Mouse (Mus musculus) CH12.LX (cell line): Measurements from ENCODE around the gene Uck2. TPM values are rescaled to one million over a fixed set of nuclear protein-coding genes. Genes with fewer than 3 reads are reported as not detected.

Experiments used
- DNase-seq: peaks from one replicate; pipeline ENCODE4 v3.0.0-alpha.2; 2013; ENCODE audit errors: extremely low read depth
- H3K27ac ChIP-seq: 2 replicates; pipeline ENCODE4 v1.5.1; 2012; ENCODE audit warnings: low read depth, mild to moderate bottlenecking, control low read depth, moderate library complexity; ENCODE audit not compliant: insufficient read depth
- H3K27me3 ChIP-seq: replicated peaks from 2 replicates; pipeline ENCODE3; 2012; ENCODE audit warnings: inconsistent platforms
- H3K36me3 ChIP-seq, 2 experiments: replicated peaks in 1 of 2; 2 replicates each; pipeline versions ENCODE3 to v1.6.1; 2012; ENCODE audit warnings: inconsistent platforms in 1 of 2, low read length in 1 of 2, mild to moderate bottlenecking in 1 of 2, mixed read lengths in 1 of 2, moderate library complexity in 1 of 2; ENCODE audit not compliant: control insufficient read depth in 1 of 2, insufficient read depth in 1 of 2
- H3K4me1 ChIP-seq, 2 experiments: 2 replicates each; pipeline ENCODE4 v1.6.1; 2012; ENCODE audit warnings: inconsistent platforms in 1 of 2, moderate library complexity in 1 of 2; ENCODE audit not compliant: insufficient read depth in 2 of 2, control insufficient read depth in 1 of 2
- H3K4me2 ChIP-seq: 2 replicates; pipeline ENCODE4 v1.6.1; 2012; ENCODE audit warnings: low read depth, mild to moderate bottlenecking, control low read depth; ENCODE audit not compliant: poor library complexity, insufficient read depth, severe bottlenecking
- H3K4me3 ChIP-seq, 3 experiments: fragments of 150-350 bp in 1 of 3; sonication (generic) in 1 of 3; replicated peaks in 1 of 3; 2 replicates each; pipeline versions ENCODE3 to v1.5.1; 2011 to 2012; ENCODE audit warnings: low read depth in 2 of 3, low read length in 2 of 3, mild to moderate bottlenecking in 2 of 3, moderate library complexity in 2 of 3, control low read depth in 1 of 3, improper control_type of control experiment in 1 of 3, inconsistent platforms in 1 of 3, mixed read lengths in 1 of 3; ENCODE audit not compliant: poor library complexity in 1 of 3
- H3K79me2 ChIP-seq: replicated peaks from 2 replicates; pipeline ENCODE4 v1.6.1; 2012; ENCODE audit warnings: mild to moderate bottlenecking, moderate library complexity; ENCODE audit not compliant: control insufficient read depth, poor library complexity, insufficient read depth, severe bottlenecking; ENCODE audit errors: extremely low read depth
- H3K9ac ChIP-seq: 2 replicates; pipeline ENCODE4 v1.6.1; 2012; ENCODE audit warnings: low read depth, mild to moderate bottlenecking, control low read depth, moderate library complexity; ENCODE audit not compliant: insufficient read depth
- H3K9me3 ChIP-seq: replicated peaks from 2 replicates; pipeline ENCODE3; 2012; ENCODE audit warnings: low read length, inconsistent platforms, mixed read lengths
- CHD1 ChIP-seq: IDR thresholded peaks from 2 replicates; pipeline ENCODE4 v1.6.1; 2012; ENCODE audit warnings: low read depth, low read length, improper control_type of control experiment, inconsistent platforms
- CHD2 ChIP-seq: IDR thresholded peaks from 2 replicates; pipeline ENCODE4 v1.6.1; 2011; ENCODE audit warnings: low read length, improper control_type of control experiment
- CTCF ChIP-seq, 2 experiments: IDR thresholded peaks in 1 of 2; conservative IDR thresholded peaks in 1 of 2; 2 replicates each; pipeline ENCODE4 v1.5.1; 2011 to 2012; ENCODE audit warnings: low read depth in 2 of 2, low read length in 2 of 2, improper control_type of control experiment in 1 of 2, inconsistent platforms in 1 of 2, mild to moderate bottlenecking in 1 of 2, moderate library complexity in 1 of 2
- E2F4 ChIP-seq: IDR thresholded peaks from 2 replicates; pipeline ENCODE4 v1.6.1; 2011; ENCODE audit warnings: low read depth, low read length, improper control_type of control experiment; ENCODE audit not compliant: insufficient replicate concordance
- ELF1 ChIP-seq: IDR thresholded peaks from 2 replicates; pipeline ENCODE4 v1.6.1; 2014; ENCODE audit warnings: low read depth, mild to moderate bottlenecking, inconsistent platforms, low read length, improper control_type of control experiment
- EP300 ChIP-seq: IDR thresholded peaks from 2 replicates; pipeline ENCODE4 v1.6.1; 2011; ENCODE audit warnings: low read length, improper control_type of control experiment
- GABPA ChIP-seq: IDR thresholded peaks from 2 replicates; pipeline ENCODE4 v1.6.1; 2012; ENCODE audit warnings: low read depth, low read length, improper control_type of control experiment, inconsistent platforms; ENCODE audit not compliant: insufficient replicate concordance
- HCFC1 ChIP-seq: IDR thresholded peaks from 2 replicates; pipeline ENCODE4 v1.6.1; 2012; ENCODE audit warnings: low read depth, mild to moderate bottlenecking, inconsistent platforms, low read length, improper control_type of control experiment
- IRF4 ChIP-seq: IDR thresholded peaks from 2 replicates; pipeline ENCODE4 v1.6.1; 2014; ENCODE audit warnings: low read depth, mild to moderate bottlenecking, inconsistent platforms, low read length, improper control_type of control experiment
- JUND ChIP-seq: conservative IDR thresholded peaks from 2 replicates; pipeline ENCODE4 v1.6.1; 2011; ENCODE audit warnings: low read depth, low read length, improper control_type of control experiment
- MAFK ChIP-seq: IDR thresholded peaks from 2 replicates; pipeline ENCODE4 v1.6.1; 2011; ENCODE audit warnings: low read length, improper control_type of control experiment; ENCODE audit not compliant: insufficient replicate concordance
- MAZ ChIP-seq: IDR thresholded peaks from 2 replicates; pipeline ENCODE4 v1.6.1; 2012; ENCODE audit warnings: low read depth, mild to moderate bottlenecking, inconsistent platforms, low read length, improper control_type of control experiment, moderate library complexity
- MXI1 ChIP-seq: IDR thresholded peaks from 2 replicates; pipeline ENCODE4 v1.6.1; 2011; ENCODE audit warnings: mild to moderate bottlenecking, low read depth, low read length, improper control_type of control experiment
- MYC ChIP-seq: IDR thresholded peaks from 2 replicates; pipeline ENCODE4 v1.6.1; 2011; ENCODE audit warnings: low read depth, mild to moderate bottlenecking, improper control_type of control experiment, low read length
- NELFE ChIP-seq: IDR thresholded peaks from 2 replicates; pipeline ENCODE4 v1.6.1; 2011; ENCODE audit warnings: low read depth, low read length, improper control_type of control experiment
- NRF1 ChIP-seq: IDR thresholded peaks from 2 replicates; pipeline ENCODE4 v1.6.1; 2014; ENCODE audit warnings: low read depth, mild to moderate bottlenecking, inconsistent platforms, low read length, improper control_type of control experiment, moderate library complexity
- POLR2A ChIP-seq: IDR thresholded peaks from 2 replicates; pipeline ENCODE4 v1.6.1; 2011; ENCODE audit warnings: low read depth, mild to moderate bottlenecking, improper control_type of control experiment, low read length
- POLR2AphosphoS2 ChIP-seq: IDR thresholded peaks from 2 replicates; pipeline ENCODE4 v1.6.1; 2011; ENCODE audit warnings: low read depth, low read length, improper control_type of control experiment
- SIN3A ChIP-seq: IDR thresholded peaks from 2 replicates; pipeline ENCODE4 v1.6.1; 2012; ENCODE audit warnings: low read length, improper control_type of control experiment, inconsistent platforms
- SMC3 ChIP-seq: IDR thresholded peaks from 2 replicates; pipeline ENCODE4 v1.6.1; 2011; ENCODE audit warnings: low read depth, low read length, improper control_type of control experiment
- TCF12 ChIP-seq: IDR thresholded peaks from 2 replicates; pipeline ENCODE4 v1.6.1; 2014; ENCODE audit warnings: low read depth, mild to moderate bottlenecking, inconsistent platforms, low read length, improper control_type of control experiment
- USF1 ChIP-seq: IDR thresholded peaks from 2 replicates; pipeline ENCODE4 v1.6.1; 2014; ENCODE audit warnings: low read depth, mild to moderate bottlenecking, inconsistent platforms, low read length, improper control_type of control experiment
- USF2 ChIP-seq: conservative IDR thresholded peaks from 2 replicates; pipeline ENCODE4 v1.6.1; 2011; ENCODE audit warnings: low read depth, low read length, improper control_type of control experiment
- ZC3H11A ChIP-seq: IDR thresholded peaks from 2 replicates; pipeline ENCODE4 v1.6.1; 2012; ENCODE audit warnings: low read depth, mild to moderate bottlenecking, inconsistent platforms, low read length, improper control_type of control experiment
- ZKSCAN1 ChIP-seq: IDR thresholded peaks from 2 replicates; pipeline ENCODE4 v1.6.1; 2012; ENCODE audit warnings: low read depth, inconsistent platforms, low read length, improper control_type of control experiment, borderline replicate concordance
- ZMIZ1 ChIP-seq: IDR thresholded peaks from 2 replicates; pipeline ENCODE4 v1.6.1; 2012; ENCODE audit warnings: low read depth, mild to moderate bottlenecking, inconsistent platforms, low read length, improper control_type of control experiment
- dilution Hi-C: fragments of 300-500 bp; cut with MboI; formaldehyde crosslinking; loops from 2 replicates; pipeline ENCODE4 v1.14.3; 2020; ENCODE audit warnings: low sequenced_read_pairs; ENCODE audit not compliant: extremely low pct_unique_long_range_greater_than_20kb, extremely low pct_ligation_motif_present
- in situ Hi-C: fragments of 300-500 bp; cut with MboI; formaldehyde crosslinking; loops from 3 replicates; pipeline ENCODE4 v1.14.3; 2019; ENCODE audit warnings: low sequenced_read_pairs, low pct_ligation_motif_present, low pct_unique_long_range_greater_than_20kb, mixed read lengths
- polyA plus RNA-seq: library from polyadenylated mRNA; unstranded; fragments of >175 nt; gene quantifications from 2 replicates; pipeline ENCODE4 v1.2.1, GENCODE M21; 2012; ENCODE audit warnings: low read depth; ENCODE audit not compliant: insufficient read length
- total RNA-seq, 2 experiments: library from RNA; depleted of rRNA; stranded (reverse); fragments of 300-350 nt in 1 of 2; fragments of >200 nt in 1 of 2; gene quantifications; 2 replicates each; pipeline ENCODE4 v1.2.3; 2012 to 2014

Gene Uck2
- total and polyA plus RNA-seq, 3 experiments, result 235 to 392 (median 363) TPM

DNA sequence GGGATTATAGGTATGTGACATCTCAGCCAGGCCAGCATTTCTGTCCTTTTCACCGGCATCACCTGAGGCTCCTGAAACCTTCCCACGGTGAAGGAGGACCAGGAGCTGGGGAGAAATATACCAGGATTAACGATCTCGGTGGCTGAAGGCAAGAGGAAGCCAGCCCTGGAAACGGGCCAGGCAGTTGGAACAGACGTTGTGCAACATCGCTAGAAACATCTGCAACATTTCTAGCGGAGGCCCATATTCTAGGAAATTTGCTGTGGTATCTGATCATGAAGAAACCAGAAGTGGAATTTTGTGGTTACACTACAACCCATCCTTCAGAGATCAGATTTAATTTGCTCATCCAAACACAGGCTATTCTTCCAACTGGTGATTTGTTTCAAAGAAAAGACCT, 38.1 kb downstream of the Uck2 start:
- Histone ChIP-seq H3K9ac (no peak overlapping the region), H3K27ac (no peak overlapping the region), H3K4me1 (peaks cover 26 to 86% of the 10 kb centered on the region in 2 experiments), H3K4me2 (no peak overlapping the region), H3K36me3 (peaks cover 0 to 68% of the 10 kb centered on the region in 2 experiments), H3K9me3 (no peaks in the 10 kb centered on the region), H3K27me3 (no peaks in the 10 kb centered on the region), H3K79me2 (peaks cover 99% of the 10 kb centered on the region), H3K4me3 (no peak overlapping the region)
- TF ChIP-seq POLR2A, result no peak
- TF ChIP-seq ELF1, result no peak
- TF ChIP-seq EP300, result no peak
- no peak for TF ChIP-seq USF1
- TF ChIP-seq JUND, result no peak
- TF ChIP-seq CHD2, result no peak
- TF ChIP-seq NRF1, result no peak
- TF ChIP-seq HCFC1, result no peak
- TF ChIP-seq MAZ, result no peak
- TF ChIP-seq E2F4, result no peak
- TF ChIP-seq CTCF (conservative IDR thresholded peaks at IDR 0.05 in 1 of 2, IDR thresholded peaks at IDR 0.05 in 1 of 2; ENCODE audit: low read depth in 2 of 2, low read length in 2 of 2), result no peak
- no peak for TF ChIP-seq MXI1
- TF ChIP-seq SMC3, result no peak
- TF ChIP-seq SIN3A, result no peak
- no peak for TF ChIP-seq IRF4
- DNase-seq, result no peak
- in situ Hi-C loops (no loop called here), dilution Hi-C loops (no loop called here)

- Histone ChIP-seq H3K9ac (no peak overlapping the region), H3K27ac (no peak overlapping the region), H3K36me3 (peaks cover 0 to 63% of the 10 kb centered on the region in 2 experiments), H3K4me2 (no peak overlapping the region; the same call in 1 of the 2 replicates), H3K9me3 (no peaks in the 10 kb centered on the region), H3K4me1 (peaks cover 30 to 87% of the 10 kb centered on the region in 2 experiments), H3K27me3 (no peaks in the 10 kb centered on the region), H3K79me2 (peaks cover 99% of the 10 kb centered on the region), H3K4me3 (no peak overlapping the region)
- DNase-seq, result peak; percentile 46
- dilution Hi-C loops, result no loop called here
- in situ Hi-C loops, result no loop called here
- TF ChIP-seq MXI1 (no peak), MYC (no peak), POLR2AphosphoS2 (no peak), CHD1 (no peak), E2F4 (no peak), ZKSCAN1 (no peak), SMC3 (no peak), SIN3A (no peak), NELFE (no peak), IRF4 (no peak), CTCF (conservative IDR thresholded peaks at IDR 0.05 in 1 of 2, IDR thresholded peaks at IDR 0.05 in 1 of 2; ENCODE audit: low read depth in 2 of 2, low read length in 2 of 2) (no peak), MAFK (no peak), MAZ (no peak), CHD2 (no peak), ZMIZ1 (no peak), GABPA (no peak), USF2 (no peak), USF1 (no peak), TCF12 (no peak), ZC3H11A (no peak)
Measured at GRCm38 (mm10) chr1:167246275-167246674, 38.8 kb downstream of the Uck2 start.
